Mouse (Mus musculus) liver, embryonic 14.5 days (tissue): ENCODE data around the gene Mfsd5. TPM values are rescaled to one million over a fixed set of nuclear protein-coding genes. Genes with fewer than 3 reads are reported as not detected.

Source experiments
- ATAC-seq: fragments of 200-750 bp; cut with Nextera tagmentation; 2 replicates; pipeline ENCODE4 v1.8.0; 2017; ENCODE audit warnings: moderate number of reproducible peaks, mild to moderate bottlenecking, moderate library complexity; ENCODE audit not compliant: insufficient read depth
- DNase-seq, 3 experiments: peaks; one replicate each; pipeline ENCODE4 v3.0.0-alpha.2; 2012 to 2013; ENCODE audit warnings: low read depth in 3 of 3, low spot score in 3 of 3
- H3K27ac ChIP-seq: fragments of 300-500 bp; sonication (generic); 2 replicates; pipeline ENCODE4 v1.5.1; 2014; ENCODE audit warnings: moderate library complexity, mild to moderate bottlenecking, control low read depth, inconsistent platforms
- H3K27me3 ChIP-seq: fragments of 300-500 bp; sonication (generic); 2 replicates; pipeline ENCODE4 v1.6.1; 2014; ENCODE audit warnings: mild to moderate bottlenecking, low read length, moderate library complexity; ENCODE audit not compliant: control insufficient read depth, insufficient read depth
- H3K36me3 ChIP-seq: fragments of 300-500 bp; sonication (generic); replicated peaks from 2 replicates; pipeline ENCODE4 v1.6.1; 2014; ENCODE audit warnings: low read depth; ENCODE audit not compliant: control insufficient read depth, insufficient read depth
- H3K4me1 ChIP-seq, 2 experiments: fragments of 200-500 bp in 1 of 2; fragments of 300-500 bp in 1 of 2; sonication (generic) in 1 of 2; replicated peaks; 2 replicates each; pipeline ENCODE4 v1.6.1; 2012 to 2014; ENCODE audit warnings: antibody characterized with exemption in 1 of 2, inconsistent platforms in 1 of 2, low read length in 1 of 2; ENCODE audit not compliant: control insufficient read depth in 2 of 2, insufficient read depth in 2 of 2
- H3K4me2 ChIP-seq: fragments of 300-500 bp; sonication (generic); 2 replicates; pipeline ENCODE4 v1.6.1; 2014; ENCODE audit warnings: low read depth, mild to moderate bottlenecking, control low read depth, moderate library complexity
- H3K4me3 ChIP-seq, 2 experiments: fragments of 200-500 bp in 1 of 2; fragments of 300-500 bp in 1 of 2; sonication (generic) in 1 of 2; 2 replicates each; pipeline ENCODE4 v1.5.1; 2012 to 2014; ENCODE audit warnings: low read depth in 2 of 2, low read length in 2 of 2, mild to moderate bottlenecking in 2 of 2, control low read depth in 1 of 2, inconsistent platforms in 1 of 2, moderate library complexity in 1 of 2; ENCODE audit not compliant: insufficient read depth in 1 of 2
- H3K9ac ChIP-seq: fragments of 300-500 bp; sonication (generic); replicated peaks from 2 replicates; pipeline ENCODE4 v1.6.1; 2014; ENCODE audit warnings: mild to moderate bottlenecking, control low read depth, moderate library complexity
- H3K9me3 ChIP-seq: fragments of 300-500 bp; sonication (generic); 2 replicates; pipeline ENCODE4 v1.6.1; 2016; ENCODE audit warnings: low read length, mixed read lengths; ENCODE audit not compliant: control insufficient read depth
- CTCF ChIP-seq: IDR thresholded peaks from 2 replicates; pipeline ENCODE4 v1.5.1; 2016; ENCODE audit warnings: antibody characterized with exemption, low read depth, control low read depth
- EP300 ChIP-seq: IDR thresholded peaks from 2 replicates; pipeline ENCODE4 v1.6.1; 2016; ENCODE audit warnings: antibody characterized with exemption, low read depth
- WGBS: fragments of 180-500 bp; shearing (Covaris S2); extraction: QIAGEN DNeasy Blood & Tissue Kit; methylation state at CpG from one replicate; pipeline ENCODE4 v1.1.7; 2014; ENCODE audit not compliant: insufficient replicate concordance; 5-methylcytosine and 5-hydroxymethylcytosine counted together
- polyA plus RNA-seq, 2 experiments: library from polyadenylated mRNA; depleted of rRNA in 1 of 2; stranded (reverse) in 1 of 2; unstranded in 1 of 2; fragments of >200 nt; fragmentation: Nextera tagmentation in 1 of 2; extraction: Ambion mirVana in 1 of 2; gene quantifications; 2 replicates each; pipeline versions ENCODE4 v1.2.1 to v1.2.3; 2012 to 2014

The Mfsd5 gene
- polyA plus RNA-seq, 2 experiments, result 13.4 to 21.2 TPM

DNA sequence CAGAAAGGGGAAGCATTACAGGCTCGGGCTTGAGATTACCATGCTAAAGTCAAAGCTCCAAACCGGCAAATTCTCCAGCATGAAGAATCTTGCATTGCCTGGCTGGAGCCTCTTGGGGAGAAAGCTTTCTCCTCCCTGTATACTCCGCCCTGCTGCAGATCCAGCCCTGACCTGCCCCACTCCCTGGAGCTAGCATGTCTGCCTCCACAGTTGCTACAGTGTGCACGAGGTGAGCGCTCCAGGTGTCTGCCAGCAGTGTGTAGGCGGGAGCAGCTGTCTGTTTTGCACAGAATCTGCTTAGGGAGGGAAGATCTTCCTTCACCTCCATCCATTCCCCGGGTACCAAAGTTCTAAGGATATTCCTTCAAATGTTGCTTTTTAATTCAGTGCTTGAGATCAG lies 16.7 kb upstream of the Mfsd5 start:
- H3K4me2 ChIP-seq, result no peak overlapping the region
- H3K9me3 ChIP-seq, result no peaks in the 10 kb centered on the region
- no peaks in the 10 kb centered on the region for H3K36me3 ChIP-seq
- H3K4me3 ChIP-seq, result no peak overlapping the region
- no peak for DNase-seq
- no peak for ATAC-seq
- WGBS, result 40% methylated on average over 7 of the region's 7 CpGs
- no peak for TF ChIP-seq CTCF
- no peak for TF ChIP-seq EP300
- H3K27me3 ChIP-seq, result peaks cover 22% of the 10 kb centered on the region
- H3K9ac ChIP-seq, result no peak overlapping the region
- no peak overlapping the region for H3K27ac ChIP-seq
- H3K4me1 ChIP-seq, result no peaks in the 10 kb centered on the region

DNA sequence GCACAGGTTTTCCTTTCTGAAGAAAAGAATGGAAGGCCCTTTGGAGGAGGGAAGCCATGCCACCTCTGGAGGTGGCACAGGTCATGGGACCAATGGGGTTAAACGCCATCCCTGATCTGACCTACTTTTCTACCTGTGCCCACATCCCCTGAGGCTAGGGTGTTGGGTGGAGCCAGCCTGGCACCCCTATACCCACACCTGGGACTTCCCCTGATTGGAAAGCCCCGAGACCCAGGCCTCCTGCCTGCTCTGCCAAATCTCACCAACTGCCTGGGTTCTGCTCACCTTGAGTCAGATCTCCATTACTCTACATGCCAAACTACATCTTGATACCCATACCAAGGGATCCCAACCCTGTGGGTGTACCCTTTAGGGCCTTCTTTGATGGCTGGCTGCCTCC lies 16.2 kb upstream of the Mfsd5 start:
- DNase-seq, result no peak
- Histone ChIP-seq H3K4me2 (no peak overlapping the region), H3K4me1 (no peaks in the 10 kb centered on the region), H3K36me3 (no peaks in the 10 kb centered on the region), H3K4me3 (no peak overlapping the region), H3K27ac (no peak overlapping the region), H3K27me3 (peaks cover 17% of the 10 kb centered on the region), H3K9me3 (no peaks in the 10 kb centered on the region), H3K9ac (no peak overlapping the region)
- no peak for ATAC-seq
- TF ChIP-seq CTCF (no peak), EP300 (no peak)
- WGBS, result 56% methylated on average over 2 of the region's 2 CpGs

DNA sequence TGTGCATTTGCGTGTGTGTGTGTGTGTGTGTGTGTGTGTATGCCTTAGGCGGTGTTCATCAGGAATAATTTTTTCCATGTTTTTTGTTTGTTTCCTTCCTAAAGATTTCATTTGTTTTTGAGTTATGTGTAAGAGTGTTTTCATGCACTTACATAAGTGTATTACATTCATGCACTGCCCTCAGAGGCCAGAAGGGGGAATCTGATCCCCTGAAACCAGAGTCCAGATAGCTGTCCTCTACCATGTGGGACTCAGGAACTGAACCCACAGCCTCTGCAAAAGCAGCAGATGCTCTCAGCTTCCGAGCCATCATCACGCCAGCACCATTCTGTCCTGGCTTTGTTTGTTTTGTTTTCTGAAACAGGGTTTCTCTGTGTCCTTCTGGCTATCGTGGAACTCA lies 13.7 kb upstream of the Mfsd5 start:
- Histone ChIP-seq H3K4me1 (no peaks in the 10 kb centered on the region), H3K4me3 (no peak overlapping the region), H3K9me3 (no peaks in the 10 kb centered on the region), H3K4me2 (no peak overlapping the region), H3K27me3 (peaks cover 4% of the 10 kb centered on the region), H3K9ac (no peak overlapping the region), H3K27ac (no peak overlapping the region), H3K36me3 (no peaks in the 10 kb centered on the region)
- WGBS, result 67% methylated on average over 5 of the region's 5 CpGs
- ATAC-seq (no peak), DNase-seq (no peak)
- TF ChIP-seq CTCF (peak; percentile 34; the same call in 1 of the 2 replicates), EP300 (no peak)

DNA sequence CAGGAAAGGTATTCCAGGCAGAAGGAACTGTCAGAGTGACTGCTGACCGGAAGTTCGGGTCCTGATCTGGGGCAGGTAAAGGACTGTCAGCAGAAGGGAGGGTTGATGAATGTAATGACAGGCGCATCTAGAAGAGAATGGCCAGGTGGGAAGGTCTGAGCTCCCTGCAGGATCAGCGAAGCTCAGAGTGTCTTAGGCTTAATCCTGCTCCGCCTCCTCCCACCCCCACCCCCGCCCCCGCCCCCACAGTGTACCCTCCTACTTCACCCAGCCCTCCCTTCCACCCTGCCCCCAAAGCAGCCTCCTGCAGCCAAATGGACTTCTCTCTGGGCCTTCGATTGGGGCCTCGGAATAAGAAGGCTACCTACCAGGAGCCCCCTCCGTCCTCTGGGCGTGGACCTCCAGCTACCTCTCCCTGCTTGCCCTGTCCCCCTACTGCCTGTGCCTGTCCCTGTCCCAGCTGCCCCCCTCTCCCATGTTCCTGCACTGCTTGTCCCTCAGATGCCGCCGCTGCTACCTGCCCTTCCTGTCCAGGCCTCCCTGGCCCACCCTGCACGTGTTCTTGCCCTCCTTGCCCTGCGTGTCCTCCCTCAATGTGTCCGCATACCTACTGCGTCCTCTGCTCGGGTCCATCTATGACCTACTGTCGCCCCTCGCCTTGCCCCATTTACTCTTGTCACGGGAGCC lies 8.8 kb upstream of the Mfsd5 start, which contains the start of gene Gm9918:
Gene Gm9918 (plus strand): TSS at position 290 of the 687 bp plus-strand sequence.
- H3K4me3 ChIP-seq, result no peak within 1 kb of the TSS
- TF ChIP-seq EP300, result no peak
- no peak for TF ChIP-seq CTCF
- H3K27ac ChIP-seq, result no peak within 1 kb of the TSS
- no peaks in the 10 kb centered on the region for H3K9me3 ChIP-seq
- peak within 1 kb of the TSS; percentile 24; the same call in 1 of the 2 replicates for H3K4me2 ChIP-seq
- H3K36me3 ChIP-seq, result no peaks in the 10 kb centered on the region
- no peak within 1 kb of the TSS for H3K9ac ChIP-seq
- WGBS, result 25% methylated on average over 20 of the region's 21 CpGs
- peaks cover 9% of the 10 kb centered on the region for H3K27me3 ChIP-seq
- no peaks in the 10 kb centered on the region for H3K4me1 ChIP-seq
- ATAC-seq (no peak), DNase-seq (no peak)

DNA sequence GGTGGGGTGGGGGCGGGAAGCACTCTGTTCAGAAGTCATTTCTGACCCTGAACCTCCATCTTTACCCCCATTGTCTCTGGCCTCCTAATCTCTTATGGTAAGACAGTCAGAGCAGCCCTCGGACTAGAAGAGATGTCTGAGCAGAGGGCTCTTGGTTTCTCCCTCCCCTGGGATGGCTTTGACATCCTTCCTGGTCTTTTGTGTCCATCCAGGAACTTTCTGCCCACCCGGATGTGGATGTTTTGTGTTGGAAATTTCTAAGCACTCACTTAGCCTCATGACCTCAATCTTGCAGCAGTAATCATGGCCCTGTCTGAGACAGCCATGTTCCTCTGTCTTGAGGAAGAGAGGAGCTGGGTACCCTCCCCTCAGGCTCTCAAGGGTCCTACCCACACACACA lies 7.8 kb upstream of the Mfsd5 start:
- no peak for DNase-seq
- Histone ChIP-seq H3K27ac (no peak overlapping the region), H3K4me3 (no peak overlapping the region), H3K9ac (no peak overlapping the region), H3K9me3 (no peaks in the 10 kb centered on the region), H3K4me2 (no peak overlapping the region), H3K27me3 (peaks cover 9% of the 10 kb centered on the region), H3K36me3 (no peaks in the 10 kb centered on the region), H3K4me1 (no peaks in the 10 kb centered on the region)
- no peak for TF ChIP-seq EP300
- TF ChIP-seq CTCF, result no peak
- ATAC-seq, result no peak
- 25% methylated on average over 3 of the region's 3 CpGs for WGBS
